Mouse (Mus musculus): ENCODE measurements around the gene Rab11fip3.

GRCm38 (mm10) chr17:26111722-26112121 is 42.4 kb upstream of the Rab11fip3 start:
- TF ChIP-seq ZNF384 (IDR thresholded peaks at IDR 0.05; ENCODE audit: low read depth, low read length) (no peak), CHD2 (IDR thresholded peaks at IDR 0.05; ENCODE audit: low read depth, low read length) (no peak)
